Mouse (Mus musculus): ENCODE measurements around the gene Rhd.

Gene Rhd

DNA sequence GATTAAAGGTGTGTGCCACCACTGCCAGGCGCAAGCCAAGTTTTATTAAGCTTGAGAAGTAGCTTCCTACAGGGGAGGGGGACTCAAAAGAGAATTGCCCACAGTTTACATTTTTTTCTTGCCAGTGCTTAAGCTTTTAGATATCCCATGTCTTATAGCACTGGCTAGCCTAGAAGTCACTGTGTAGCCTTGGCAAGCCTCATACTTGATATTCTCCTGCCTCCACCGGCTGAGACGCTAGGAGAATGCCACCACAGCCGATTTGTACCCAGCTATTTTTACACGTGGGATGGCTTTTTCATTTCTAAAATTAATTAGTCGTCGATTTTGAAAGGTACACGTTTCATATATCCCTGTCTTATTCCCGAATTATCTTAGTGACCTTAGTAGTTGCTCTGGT is 65.9 kb downstream of the Rhd start:
- in situ Hi-C loops (cut with MboI, MseI) = no loop called here

DNA sequence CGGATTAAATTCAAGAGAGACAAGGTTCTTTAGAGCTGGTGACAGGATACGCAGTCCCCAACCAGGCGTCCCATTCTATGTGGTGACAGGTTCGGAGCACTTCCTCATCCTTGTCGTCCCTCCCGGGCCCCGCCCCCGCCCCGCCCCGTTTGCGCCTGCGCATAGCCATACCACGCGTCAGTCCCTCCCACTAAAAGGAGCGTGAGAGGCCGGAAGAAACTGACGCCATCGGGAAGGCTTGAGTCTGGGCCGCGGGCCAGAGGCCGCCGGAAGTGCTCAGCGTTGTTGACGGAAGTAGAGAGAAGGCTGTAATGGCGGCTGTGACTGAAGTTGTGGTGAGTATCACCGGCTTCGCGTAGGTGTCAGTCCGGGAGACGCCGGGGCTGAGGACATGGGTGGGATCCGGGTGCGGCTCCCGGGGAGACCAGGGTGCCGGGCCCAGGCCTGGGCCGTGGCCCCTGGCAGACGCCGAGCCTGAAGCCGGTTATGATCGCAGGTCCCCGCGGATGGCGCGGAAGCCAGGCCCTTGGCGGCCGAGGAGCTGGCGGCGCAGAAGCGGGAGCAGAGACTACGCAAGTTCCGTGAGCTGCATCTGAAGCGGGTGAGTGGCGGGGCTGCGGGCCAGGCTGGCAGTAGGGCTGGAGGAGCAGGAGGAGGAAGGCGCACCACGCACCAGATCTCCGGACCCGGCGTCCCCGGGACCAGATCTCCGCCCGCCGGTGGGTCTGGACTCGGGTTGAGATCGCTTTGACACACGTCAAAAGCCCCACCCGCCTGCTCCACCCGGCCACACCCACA is 66.5 kb downstream of the Rhd start, which contains the start of gene Syf2:
Gene Syf2, plus strand, starts transcription at position 215 of the 798 bp plus-strand sequence.
- in situ Hi-C loops (cut with MboI, MseI) = no loop called here

DNA sequence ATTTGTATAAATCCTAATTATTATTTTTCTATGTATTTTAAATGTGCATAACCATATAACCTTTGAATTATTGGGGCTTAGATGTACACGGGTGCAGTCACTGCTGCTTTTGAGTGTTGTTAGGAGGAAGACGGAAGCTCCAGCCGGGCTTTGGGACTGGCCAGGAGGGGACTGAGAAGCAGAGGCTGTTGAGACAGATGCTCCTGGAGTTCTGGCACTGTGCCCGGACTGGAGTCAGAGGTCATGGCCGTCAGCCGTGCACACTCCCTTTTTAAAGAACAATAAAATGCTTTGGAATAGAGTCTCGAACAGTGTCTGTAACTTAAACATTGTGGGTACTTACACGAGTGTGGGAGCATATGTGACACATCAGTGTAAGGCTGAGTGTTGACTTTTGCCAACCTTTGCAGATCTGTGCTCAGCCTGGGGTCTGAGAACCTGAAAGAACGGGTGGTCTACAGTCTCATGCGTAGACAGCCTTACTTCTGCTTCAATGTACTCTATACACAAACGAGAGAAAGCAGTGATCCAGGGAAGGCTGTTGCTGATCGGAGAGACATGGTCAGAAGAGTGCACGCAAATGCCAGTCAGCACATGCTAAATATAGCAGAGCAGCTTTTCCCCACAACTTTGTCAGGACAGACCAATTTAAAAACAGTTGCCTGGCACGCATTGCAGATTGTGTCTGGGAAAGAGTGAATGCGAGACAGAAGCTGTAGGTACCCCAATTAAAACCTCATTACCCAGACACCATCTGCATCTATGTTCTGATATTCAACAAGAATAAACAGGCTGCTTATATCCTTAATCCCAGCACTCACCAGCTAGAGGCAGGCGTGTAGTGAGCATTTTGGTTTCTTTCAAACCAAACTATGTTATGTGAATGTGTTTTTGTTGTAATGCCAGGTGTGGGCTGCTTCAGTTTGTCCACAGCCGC is 73.2 kb downstream of the Rhd start:
- in situ Hi-C loops (cut with MboI, MseI) = no loop called here

DNA sequence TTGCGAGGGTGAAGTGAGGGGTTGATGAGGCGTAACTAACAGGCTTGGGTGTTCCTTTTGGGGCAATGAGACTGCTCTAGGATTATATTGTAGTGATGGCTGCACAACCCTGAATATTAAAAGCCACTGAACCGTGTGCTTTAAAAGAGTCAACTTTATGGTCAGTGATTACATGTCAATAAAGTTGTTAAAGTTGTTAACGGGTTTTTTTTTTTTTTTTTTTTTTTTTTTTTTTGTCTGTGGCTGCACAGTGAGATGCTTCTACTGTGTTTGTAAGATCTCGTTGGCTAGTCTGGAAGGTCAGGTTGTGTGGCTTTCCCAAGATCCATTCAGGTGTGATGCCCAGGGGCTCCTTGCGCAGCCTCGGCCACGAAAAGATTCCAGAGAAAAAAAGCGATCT is 75.6 kb downstream of the Rhd start:
- in situ Hi-C loops (cut with MboI, MseI) = no loop called here

DNA sequence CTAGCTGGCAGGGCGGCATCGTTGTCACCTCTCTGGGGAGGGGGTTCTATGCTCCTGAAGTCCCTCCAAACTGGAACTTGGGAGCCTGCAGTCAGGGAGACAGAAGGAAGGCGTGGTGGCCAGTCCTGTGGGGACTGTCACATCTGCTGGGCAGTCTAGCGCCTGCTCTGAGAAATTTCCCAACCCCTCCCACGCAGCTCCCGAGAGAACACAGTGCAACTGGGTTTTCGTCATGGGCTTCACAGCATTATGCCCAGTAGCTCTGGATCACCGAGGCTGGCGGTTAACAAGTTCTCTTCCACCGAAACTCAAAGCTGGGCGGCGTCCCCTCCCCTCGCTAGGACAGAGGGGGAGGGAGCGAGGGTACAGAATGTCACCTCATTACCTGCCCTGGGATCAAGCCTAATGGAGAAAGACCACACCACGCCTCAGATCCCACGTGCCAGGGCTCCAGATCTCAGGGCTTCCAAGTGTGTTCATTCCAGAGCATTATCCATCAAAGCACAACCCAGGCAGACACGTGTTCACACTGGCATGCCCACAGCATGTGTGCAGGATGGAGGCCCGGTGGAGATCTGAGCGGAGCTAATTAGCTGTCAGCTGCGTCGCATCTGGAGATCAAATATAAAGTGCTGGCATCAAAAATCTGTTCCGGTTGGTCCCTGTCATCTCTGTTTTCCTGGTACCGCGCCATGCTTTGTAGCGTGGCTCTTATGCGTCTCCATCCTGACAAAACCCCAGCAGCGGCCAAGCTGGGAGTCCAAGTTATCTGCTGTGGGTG is 79.6 kb downstream of the Rhd start:
- in situ Hi-C loops (cut with MboI, MseI) = no loop called here

Measured in T-helper 1 cell (primary cell).